ENCODE assay signal across 16 mouse cellular contexts in the genomic region with DNA sequence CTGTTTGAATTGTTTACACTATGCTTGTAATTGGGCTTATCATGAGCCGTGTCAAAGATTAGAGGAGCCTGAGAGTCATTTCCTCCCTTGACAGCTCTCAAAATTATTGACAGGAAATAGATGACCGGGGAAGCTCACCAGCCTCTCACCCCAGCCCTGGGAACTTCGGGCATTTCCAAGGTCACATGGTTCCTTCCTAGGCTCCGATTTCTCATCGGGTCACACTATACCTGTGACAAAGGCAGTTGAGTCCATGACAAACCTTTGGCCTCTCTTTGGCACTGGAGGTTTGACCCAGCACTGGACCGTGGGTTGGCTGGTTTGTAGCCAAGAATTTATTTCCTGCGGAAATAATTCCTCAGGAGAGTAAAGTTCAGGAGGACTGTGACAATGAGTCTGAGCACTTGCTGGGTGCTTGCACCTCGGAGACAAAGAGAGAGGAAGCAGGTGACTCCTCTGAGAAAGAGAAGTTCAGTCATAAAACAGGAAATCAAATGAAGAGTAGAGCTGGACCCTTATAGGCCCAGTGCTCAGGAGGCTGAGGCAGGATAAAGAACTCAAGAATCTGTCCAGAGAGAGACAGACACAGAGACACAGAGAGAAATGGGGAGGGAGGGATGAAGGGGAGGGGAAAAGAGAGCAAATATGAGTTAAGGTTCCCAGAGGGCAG. TPM values are rescaled to one million over a fixed set of nuclear protein-coding genes. Genes with fewer than 3 reads are reported as not detected.
DNase-seq lines count a peak whose midpoint lies in the region; ATAC-seq lines count a peak whose summit lies in the region.
"Had no signal": no experiment of that assay in that cellular context is flagged by ENCODE, and none has a peak within 500 bp of the region (broad histone marks: within the 10 kb centered on the region; RNA-seq: fewer than 3 reads in every experiment).

No protein-coding gene starts in this region.

- H3K27me3 ChIP-seq in heart, embryonic 11.5 days (ENCODE audit: control insufficient read depth, insufficient read depth, low read length) = no peaks in the 10 kb centered on the region
- H3K27me3 ChIP-seq in intestine, embryonic 15.5 days (replicated peaks) = no peaks in the 10 kb centered on the region; the same call in 1 of the 2 replicates
- H3K27me3 ChIP-seq: embryonic facial prominence, embryonic 12.5 days; stomach, embryonic 15.5 days had no signal

- no peak overlapping the region for H3K9ac ChIP-seq in heart, embryonic 11.5 days (ENCODE audit: low read depth, low read length)
- H3K9ac ChIP-seq in intestine, embryonic 15.5 days = no peak overlapping the region
- H3K9ac ChIP-seq: embryonic facial prominence, embryonic 12.5 days; stomach, embryonic 15.5 days had no signal

- ATAC-seq in heart, embryonic 11.5 days (replicated peaks; ENCODE audit: insufficient number of reproducible peaks, low FRiP score, low TSS enrichment) = no peak
- ATAC-seq in intestine, embryonic 15.5 days = no peak
- ATAC-seq: intestine, postnatal 0 days had no signal

- peak; percentile 94 for DNase-seq in heart, adult 11 months
- peak; percentile 12 for DNase-seq in CD4-positive, CD25-positive, alpha-beta regulatory T cell, adult 2 months (ENCODE audit: low read depth, low spot score)
- peak; percentile 14 for DNase-seq in induced T-regulatory cell, adult 2 months (ENCODE audit: low read depth)
- peak; percentile 32 for DNase-seq in kidney, postnatal 10 days
- DNase-seq in cerebellum, adult 11 months = no peak
- no peak for DNase-seq in gastrocnemius, postnatal 36 days
- DNase-seq: cerebellum, adult 18-20 months; gastrocnemius, postnatal 14 days; layer of hippocampus, postnatal 36 days; retina, postnatal 1 day had no signal

- H3K4me3 ChIP-seq in heart, embryonic 11.5 days (ENCODE audit: low read depth, low read length) = no peak overlapping the region
- H3K4me3 ChIP-seq in intestine, embryonic 15.5 days (replicated peaks) = no peak overlapping the region
- H3K4me3 ChIP-seq: embryonic facial prominence, embryonic 12.5 days; stomach, embryonic 15.5 days had no signal

- no peaks in the 10 kb centered on the region for H3K36me3 ChIP-seq in heart, embryonic 11.5 days (ENCODE audit: control insufficient read depth, insufficient read depth, low read length)
- H3K36me3 ChIP-seq in intestine, embryonic 15.5 days = no peaks in the 10 kb centered on the region
- H3K36me3 ChIP-seq: embryonic facial prominence, embryonic 12.5 days; stomach, embryonic 15.5 days had no signal

- H3K9me3 ChIP-seq in heart, embryonic 11.5 days (replicated peaks; ENCODE audit: control insufficient read depth, low read length) = no peaks in the 10 kb centered on the region
- no peaks in the 10 kb centered on the region for H3K9me3 ChIP-seq in intestine, embryonic 15.5 days
- H3K9me3 ChIP-seq: embryonic facial prominence, embryonic 12.5 days; stomach, embryonic 15.5 days had no signal

- WGBS in heart, embryonic 11.5 days (ENCODE audit: insufficient replicate concordance) = 57% methylated on average over 8 of the region's 8 CpGs
- WGBS in intestine, embryonic 15.5 days = 51% methylated on average over 8 of the region's 8 CpGs

- no peak overlapping the region for H3K27ac ChIP-seq in heart, embryonic 11.5 days (ENCODE audit: low read depth, low read length)
- H3K27ac ChIP-seq in intestine, embryonic 15.5 days = no peak overlapping the region
- H3K27ac ChIP-seq: embryonic facial prominence, embryonic 12.5 days; stomach, embryonic 15.5 days had no signal

- no peaks in the 10 kb centered on the region for H3K4me1 ChIP-seq in heart, embryonic 11.5 days (ENCODE audit: control insufficient read depth, insufficient read depth, low read length)
- H3K4me1 ChIP-seq in intestine, embryonic 15.5 days (replicated peaks) = no peaks in the 10 kb centered on the region
- H3K4me1 ChIP-seq: embryonic facial prominence, embryonic 12.5 days; stomach, embryonic 15.5 days had no signal

- H3K4me2 ChIP-seq in heart, embryonic 11.5 days = no peak overlapping the region
- no peak overlapping the region for H3K4me2 ChIP-seq in intestine, embryonic 15.5 days (replicated peaks)
- H3K4me2 ChIP-seq: embryonic facial prominence, embryonic 12.5 days; midbrain, embryonic 11.5 days; stomach, embryonic 15.5 days had no signal

- intact Hi-C loops in gastrocnemius, postnatal 36 days (cut with DNase I) = no loop called here

RNA-seq across cellular contexts. Expression of a gene that starts 17.2 kb away (rescaled TPM):
- polyA plus RNA-seq in heart, embryonic 11.5 days (2014; fragmentation: Nextera tagmentation; extraction: Ambion mirVana) = 3.8 and 4.4 TPM in 2 replicates
- polyA plus RNA-seq in intestine, embryonic 15.5 days (2015; fragmentation: Nextera tagmentation; extraction: Ambion mirVana) = 6.1 and 6.2 TPM in 2 replicates
- total RNA-seq in gastrocnemius, postnatal 36 days (2021) = 1 to 10 TPM; 3.4 to 3.6 TPM

Comparison
In these comparisons a context has a peak if more than half of its experiments do, and no peak if none do; other contexts are left out.
1. DNase-seq: peak in heart, adult 11 months (single experiment), CD4-positive, CD25-positive, alpha-beta regulatory T cell, adult 2 months (single experiment), induced T-regulatory cell, adult 2 months (single experiment) and kidney, postnatal 10 days (single experiment); none in cerebellum, adult 11 months (single experiment) and gastrocnemius, postnatal 36 days (0 of 2).